Mouse (Mus musculus) C2C12 (cell line): ENCODE results near the gene Mettl3. TPM values are rescaled to one million over a fixed set of nuclear protein-coding genes. Genes with fewer than 3 reads are reported as not detected.
"Not testable (repeated sequence)": the region's sequence is repeated elsewhere in the genome, so short reads cannot be mapped to it uniquely, and the experiment has no call there.

Source experiments
- H3K27me3 ChIP-seq: one replicate; pipeline ENCODE4 v1.6.1; 2011; ENCODE audit not compliant: control insufficient read depth, insufficient read depth, insufficient read length
- H3K36me3 ChIP-seq: one replicate; pipeline ENCODE4 v1.6.1; 2011; ENCODE audit not compliant: control insufficient read depth, insufficient read depth
- H3K4me3 ChIP-seq: one replicate; pipeline ENCODE4 v1.5.1; 2011; ENCODE audit warnings: mild to moderate bottlenecking, control low read depth; ENCODE audit not compliant: poor library complexity, insufficient read depth, severe bottlenecking
- H3K79me2 ChIP-seq: one replicate; pipeline ENCODE4 v1.6.1; 2011; ENCODE audit not compliant: control insufficient read depth, insufficient read depth
- H3K79me3 ChIP-seq: one replicate; pipeline ENCODE4 v1.6.1; 2011; ENCODE audit warnings: low read depth, control low read depth
- H3ac ChIP-seq: one replicate; pipeline ENCODE3; 2011; ENCODE audit warnings: low read depth; ENCODE audit not compliant: control insufficient read depth, insufficient read length
- CEBPB ChIP-seq: IDR thresholded peaks from one replicate; pipeline ENCODE4 v1.6.1; 2011; ENCODE audit warnings: low read depth, mild to moderate bottlenecking, control low read depth, moderate library complexity
- CTCF ChIP-seq: IDR thresholded peaks from one replicate; pipeline ENCODE4 v1.5.1; 2011; ENCODE audit not compliant: control insufficient read depth, insufficient read depth, insufficient read length
- FOSL1 ChIP-seq: IDR thresholded peaks from one replicate; pipeline ENCODE4 v1.8.0; 2011; ENCODE audit warnings: mild to moderate bottlenecking, low read length; ENCODE audit not compliant: poor library complexity, insufficient read depth, severe bottlenecking
- MAX ChIP-seq: IDR thresholded peaks from one replicate; pipeline ENCODE4 v1.6.1; 2011; ENCODE audit warnings: mild to moderate bottlenecking, control low read depth
- MYOD1 ChIP-seq: IDR thresholded peaks from one replicate; pipeline ENCODE4 v1.6.1; 2011; ENCODE audit warnings: low read depth; ENCODE audit not compliant: control insufficient read depth, insufficient read length
- MYOG ChIP-seq: IDR thresholded peaks from one replicate; pipeline ENCODE4 v1.6.1; 2011; ENCODE audit not compliant: control insufficient read depth, insufficient read length; ENCODE audit errors: extremely low read depth
- USF1 ChIP-seq: IDR thresholded peaks from one replicate; pipeline ENCODE4 v1.6.1; 2011; ENCODE audit warnings: low read depth, mild to moderate bottlenecking, control low read depth, moderate library complexity
- polyA plus RNA-seq: library from polyadenylated mRNA; unstranded; fragments of >200 nt; fragmentation: generic; extraction: Trizol; gene quantifications from one replicate; pipeline ENCODE4 v1.2.1, GENCODE M21; 2012; ENCODE audit warnings: missing spikeins

Mettl3 gene
- polyA plus RNA-seq, 1 experiment, result 33.3 TPM

DNA sequence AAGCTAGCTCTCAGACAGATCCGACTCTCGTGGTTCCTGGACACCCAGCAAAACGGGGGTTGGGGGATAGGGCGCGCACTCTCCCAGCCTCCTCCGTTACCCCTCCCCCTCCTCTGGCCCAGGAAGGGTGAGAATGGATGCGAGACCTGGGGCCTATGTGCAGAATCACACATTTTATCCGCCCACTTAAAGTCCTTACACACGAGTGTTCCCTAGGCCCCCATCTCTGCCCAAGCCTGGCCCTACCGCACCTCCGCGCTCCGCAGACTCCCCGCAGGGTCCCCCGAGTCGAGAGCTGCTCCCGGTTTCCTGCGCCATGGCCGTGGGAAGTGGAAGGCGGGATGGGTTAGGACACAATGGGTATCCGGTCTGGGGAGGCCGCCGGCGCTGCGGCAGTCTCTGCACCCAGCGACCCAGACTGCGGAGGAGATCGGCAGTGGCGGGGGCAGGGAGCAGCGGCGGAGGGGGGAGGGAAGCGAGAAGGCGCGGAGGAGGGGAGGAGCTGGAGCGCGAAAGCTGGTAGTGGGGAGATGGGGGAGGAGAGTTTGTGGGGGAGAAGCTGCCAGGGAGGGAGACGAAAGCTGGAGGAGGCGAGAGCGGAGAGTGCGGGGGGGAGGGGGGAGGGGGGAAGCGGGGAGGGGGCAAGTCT lies 11.0 kb upstream of the Mettl3 start:
- peak overlapping the region; percentile 43 for H3K4me3 ChIP-seq
- TF ChIP-seq MYOG (no peak), FOSL1 (no peak), MYOD1 (no peak), CTCF (no peak), MAX (no peak), CEBPB (no peak), USF1 (no peak)
- peaks cover 6% of the 10 kb centered on the region for H3K36me3 ChIP-seq
- H3K27me3 ChIP-seq, result no peaks in the 10 kb centered on the region
- peaks cover 9% of the 10 kb centered on the region for H3K79me2 ChIP-seq
- peak overlapping the region; percentile 61 for H3ac ChIP-seq
- no peaks in the 10 kb centered on the region for H3K79me3 ChIP-seq

DNA sequence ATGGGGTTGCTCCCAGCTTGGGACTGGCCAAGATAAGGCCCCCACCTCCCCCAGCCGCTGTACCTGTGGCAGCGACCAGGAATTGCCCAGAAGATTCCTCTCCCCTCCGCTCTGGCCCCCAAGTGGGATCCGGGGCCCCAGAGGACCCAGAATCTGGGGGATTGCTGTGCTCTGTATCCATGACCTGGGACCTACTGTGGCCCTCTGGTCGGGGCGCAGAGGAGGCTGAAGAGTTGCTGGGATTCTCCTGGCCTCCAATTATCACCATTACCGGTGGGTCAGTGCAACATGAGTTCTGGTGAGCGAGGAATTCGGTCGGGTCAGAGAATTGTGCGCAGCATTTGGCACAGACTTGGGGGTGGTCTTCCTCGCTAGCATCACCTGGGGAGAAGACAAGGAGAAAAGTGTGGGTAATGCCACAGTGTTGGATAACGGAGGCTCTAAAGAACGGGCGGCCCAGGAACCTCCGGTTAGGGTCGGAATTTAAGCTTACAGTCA lies 10.4 kb upstream of the Mettl3 start:
- H3K27me3 ChIP-seq, result no peaks in the 10 kb centered on the region
- H3K79me2 ChIP-seq, result peaks cover 9% of the 10 kb centered on the region
- peak overlapping the region; percentile 43 for H3K4me3 ChIP-seq
- TF ChIP-seq FOSL1 (no peak), MYOG (no peak)
- H3K79me3 ChIP-seq, result no peaks in the 10 kb centered on the region
- H3K36me3 ChIP-seq, result peaks cover 6% of the 10 kb centered on the region
- H3ac ChIP-seq, result peak overlapping the region; percentile 61

- TF ChIP-seq MYOD1 (no peak), MAX (no peak), USF1 (no peak), FOSL1 (no peak), CEBPB (no peak), CTCF (no peak), MYOG (no peak)
- H3K4me3 ChIP-seq, result no peak overlapping the region
Observed at GRCm38 (mm10) chr14:52314808-52315150, 9.9 kb upstream of the Mettl3 start.

GRCm38 (mm10) chr14:52313931-52314807 lies 9.2 kb upstream of the Mettl3 start:
- peaks cover 6% of the 10 kb centered on the region for H3K36me3 ChIP-seq
- H3K4me3 ChIP-seq, result no peak overlapping the region
- H3K79me2 ChIP-seq, result peaks cover 9% of the 10 kb centered on the region
- no peak overlapping the region for H3ac ChIP-seq
- no peaks in the 10 kb centered on the region for H3K27me3 ChIP-seq
- no peaks in the 10 kb centered on the region for H3K79me3 ChIP-seq
- TF ChIP-seq MYOG (no peak), MYOD1 (no peak), USF1 (no peak), MAX (no peak), CEBPB (no peak), CTCF (no peak), FOSL1 (no peak)

More at GRCm38 (mm10) chr14:52314808-52315150, 9.9 kb upstream of the Mettl3 start:
- H3K27me3 ChIP-seq, result no peaks in the 10 kb centered on the region
- no peaks in the 10 kb centered on the region for H3K79me3 ChIP-seq
- H3K79me2 ChIP-seq, result peaks cover 9% of the 10 kb centered on the region
- no peak overlapping the region for H3ac ChIP-seq
- peaks cover 6% of the 10 kb centered on the region for H3K36me3 ChIP-seq

GRCm38 (mm10) chr14:52310906-52311305 lies 6.0 kb upstream of the Mettl3 start:
- Histone ChIP-seq H3K27me3 (no peaks in the 10 kb centered on the region), H3ac (no peak overlapping the region), H3K79me2 (peaks cover 9% of the 10 kb centered on the region), H3K36me3 (peaks cover 6% of the 10 kb centered on the region), H3K79me3 (no peaks in the 10 kb centered on the region), H3K4me3 (no peak overlapping the region)
- TF ChIP-seq MYOG (no peak), CEBPB (no peak), MAX (no peak), CTCF (no peak), MYOD1 (no peak), FOSL1 (no peak), USF1 (no peak)

DNA sequence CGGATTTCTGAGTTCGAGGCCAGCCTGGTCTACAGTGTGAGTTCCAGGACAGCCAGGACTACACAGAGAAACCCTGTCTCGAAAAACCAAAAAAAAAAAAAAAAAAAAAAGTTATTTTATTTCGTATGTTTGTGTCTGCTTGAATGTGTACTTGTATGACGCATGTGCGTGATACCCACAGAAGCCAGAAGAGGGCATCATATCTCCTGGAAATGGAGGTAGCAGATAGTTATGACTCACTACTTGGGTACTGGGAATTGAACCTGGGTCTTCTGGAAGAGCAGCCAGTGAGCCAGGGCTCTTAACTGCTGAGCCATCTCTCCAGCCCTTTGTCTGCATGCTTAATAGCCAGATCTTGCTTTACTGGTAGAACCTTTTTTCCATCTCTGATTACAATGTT lies 5.4 kb upstream of the Mettl3 start:
- H3K36me3 ChIP-seq, H3K79me2 ChIP-seq, H3K79me3 ChIP-seq, H3K4me3 ChIP-seq, H3K27me3 ChIP-seq, H3ac ChIP-seq: not testable (repeated sequence)
